Mouse (Mus musculus) kidney, adult 2 months (tissue): ENCODE results near the gene Lsm10.

Source experiments
- CTCF ChIP-seq: fragments of 200-500 bp; conservative IDR thresholded peaks from 2 replicates; pipeline ENCODE4 v1.5.1; 2011; ENCODE audit warnings: low read depth, mild to moderate bottlenecking, control low read depth, low read length, moderate library complexity, mixed read lengths; ENCODE audit not compliant: insufficient read depth, insufficient read length
- POLR2A ChIP-seq: fragments of 200-500 bp; IDR thresholded peaks from one replicate; pipeline ENCODE4 v1.6.1; 2011; ENCODE audit warnings: low read depth, low read length, control low read depth

DNA sequence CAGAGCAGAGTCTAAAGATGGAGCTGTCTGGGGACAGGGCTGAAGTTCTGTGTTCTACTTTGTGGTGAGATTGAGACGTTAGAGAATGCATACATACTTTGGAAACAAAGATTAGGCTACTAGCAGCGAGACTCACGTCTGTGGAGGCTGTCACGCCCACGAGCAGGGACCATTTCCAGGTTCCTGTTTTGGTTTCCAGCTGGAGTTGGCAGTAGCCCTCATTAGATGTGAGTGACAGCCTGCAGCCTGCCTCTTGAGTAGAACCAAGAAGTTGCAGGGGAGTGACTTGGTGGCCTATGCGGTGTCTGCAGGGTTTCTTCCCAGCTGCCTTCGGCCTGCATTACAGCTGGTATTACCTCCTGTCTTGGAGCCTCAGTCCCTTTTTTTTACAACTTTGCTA lies 44.8 kb upstream of the Lsm10 start:
- no peak for TF ChIP-seq CTCF
- no peak for TF ChIP-seq POLR2A
